Mouse (Mus musculus): ENCODE measurements at regions not wholly inside any gene's neighbourhood (a gene's known extent, or its start where the extent isn't known, plus 50 kb on each side); places are given as distances from the start of the nearest gene placed in this dataset.

GRCm38 (mm10) chr8:25439971-25440370 is 615.8 kb upstream of the Adam5 start:
- no peak for TF ChIP-seq POLR2A (IDR thresholded peaks at IDR 0.05; ENCODE audit: low read depth, low read length)
- no peak for TF ChIP-seq CTCF (IDR thresholded peaks at IDR 0.05; ENCODE audit: borderline replicate concordance, insufficient read depth, low read length)

Data from embryonic fibroblast, embryonic 13.5 days (primary cell).